Mouse (Mus musculus) neural tube, embryonic 11.5 days (tissue): ENCODE results near the gene Rassf3. TPM values are rescaled to one million over a fixed set of nuclear protein-coding genes. Genes with fewer than 3 reads are reported as not detected.
A peak's percentile ranks its signal among the peaks of the same experiment; 100 is the strongest.

Source experiments
- ATAC-seq: fragments of 200-750 bp; cut with Nextera tagmentation; 2 replicates; pipeline ENCODE4 v1.8.0; 2017; ENCODE audit warnings: moderate number of reproducible peaks, mild to moderate bottlenecking, moderate TSS enrichment, moderate library complexity; ENCODE audit not compliant: insufficient read depth, low FRiP score, low TSS enrichment
- DNase-seq: peaks from one replicate; pipeline ENCODE4 v3.0.0-alpha.2; 2015; ENCODE audit warnings: low spot score
- H3K27ac ChIP-seq: fragments of 300-500 bp; sonication (generic); 2 replicates; pipeline ENCODE4 v1.5.1; 2014; ENCODE audit warnings: low read depth, mild to moderate bottlenecking, low read length
- H3K27me3 ChIP-seq: fragments of 300-500 bp; sonication (generic); 2 replicates; pipeline ENCODE4 v1.6.1; 2014; ENCODE audit warnings: mild to moderate bottlenecking, low read length, mixed read lengths; ENCODE audit not compliant: control insufficient read depth, insufficient read depth
- H3K36me3 ChIP-seq: fragments of 300-500 bp; sonication (generic); 2 replicates; pipeline ENCODE4 v1.6.1; 2014; ENCODE audit warnings: mild to moderate bottlenecking, low read length, moderate library complexity, mixed read lengths; ENCODE audit not compliant: control insufficient read depth, insufficient read depth
- H3K4me1 ChIP-seq: fragments of 300-500 bp; sonication (generic); 2 replicates; pipeline ENCODE4 v1.6.1; 2014; ENCODE audit warnings: low read length, mixed read lengths; ENCODE audit not compliant: control insufficient read depth, insufficient read depth
- H3K4me2 ChIP-seq: fragments of 300-500 bp; sonication (generic); 2 replicates; pipeline ENCODE4 v1.6.1; 2014; ENCODE audit warnings: low read depth, mild to moderate bottlenecking, moderate library complexity
- H3K4me3 ChIP-seq: fragments of 300-500 bp; sonication (generic); 2 replicates; pipeline ENCODE4 v1.5.1; 2014; ENCODE audit warnings: low read depth, low read length
- H3K9ac ChIP-seq: fragments of 300-500 bp; sonication (generic); 2 replicates; pipeline ENCODE4 v1.6.1; 2014; ENCODE audit warnings: mild to moderate bottlenecking, low read length
- H3K9me3 ChIP-seq: fragments of 300-500 bp; sonication (generic); 2 replicates; pipeline ENCODE4 v1.6.1; 2016; ENCODE audit warnings: low read length; ENCODE audit not compliant: control insufficient read depth
- WGBS: fragments of 180-500 bp; shearing (Covaris S2); extraction: QIAGEN DNeasy Blood & Tissue Kit; methylation state at CpG from one replicate; pipeline ENCODE4 v1.1.7; 2014; 5-methylcytosine and 5-hydroxymethylcytosine counted together
- polyA plus RNA-seq: library from polyadenylated mRNA; unstranded; fragments of >200 nt; fragmentation: Nextera tagmentation; extraction: Ambion mirVana; gene quantifications from 2 replicates; pipeline ENCODE4 v1.2.1, GENCODE M21; 2014

Gene Rassf3
- polyA plus RNA-seq, 1 experiment from 2014 or later, result 10.9 TPM

GRCm38 (mm10) chr10:121432635-121433280 is 43.4 kb downstream of the Rassf3 start:
- Histone ChIP-seq H3K9me3 (no peaks in the 10 kb centered on the region), H3K4me1 (peaks cover 15% of the 10 kb centered on the region), H3K4me3 (no peak overlapping the region), H3K9ac (no peak overlapping the region), H3K36me3 (no peaks in the 10 kb centered on the region), H3K27me3 (no peaks in the 10 kb centered on the region), H3K4me2 (no peak overlapping the region), H3K27ac (no peak overlapping the region)
- DNase-seq (no peak), ATAC-seq (no peak)
- WGBS, result 46% methylated on average over 16 of the region's 16 CpGs

GRCm38 (mm10) chr10:121432041-121432634 is 44.0 kb downstream of the Rassf3 start:
- H3K27ac ChIP-seq, result no peak overlapping the region
- no peak overlapping the region for H3K4me3 ChIP-seq
- H3K4me2 ChIP-seq, result no peak overlapping the region
- no peak overlapping the region for H3K9ac ChIP-seq
- H3K4me1 ChIP-seq, result peaks cover 15% of the 10 kb centered on the region
- no peaks in the 10 kb centered on the region for H3K27me3 ChIP-seq
- DNase-seq (no peak), ATAC-seq (no peak)
- H3K9me3 ChIP-seq, result no peaks in the 10 kb centered on the region
- no peaks in the 10 kb centered on the region for H3K36me3 ChIP-seq
- 63% methylated on average over 12 of the region's 12 CpGs for WGBS

DNA sequence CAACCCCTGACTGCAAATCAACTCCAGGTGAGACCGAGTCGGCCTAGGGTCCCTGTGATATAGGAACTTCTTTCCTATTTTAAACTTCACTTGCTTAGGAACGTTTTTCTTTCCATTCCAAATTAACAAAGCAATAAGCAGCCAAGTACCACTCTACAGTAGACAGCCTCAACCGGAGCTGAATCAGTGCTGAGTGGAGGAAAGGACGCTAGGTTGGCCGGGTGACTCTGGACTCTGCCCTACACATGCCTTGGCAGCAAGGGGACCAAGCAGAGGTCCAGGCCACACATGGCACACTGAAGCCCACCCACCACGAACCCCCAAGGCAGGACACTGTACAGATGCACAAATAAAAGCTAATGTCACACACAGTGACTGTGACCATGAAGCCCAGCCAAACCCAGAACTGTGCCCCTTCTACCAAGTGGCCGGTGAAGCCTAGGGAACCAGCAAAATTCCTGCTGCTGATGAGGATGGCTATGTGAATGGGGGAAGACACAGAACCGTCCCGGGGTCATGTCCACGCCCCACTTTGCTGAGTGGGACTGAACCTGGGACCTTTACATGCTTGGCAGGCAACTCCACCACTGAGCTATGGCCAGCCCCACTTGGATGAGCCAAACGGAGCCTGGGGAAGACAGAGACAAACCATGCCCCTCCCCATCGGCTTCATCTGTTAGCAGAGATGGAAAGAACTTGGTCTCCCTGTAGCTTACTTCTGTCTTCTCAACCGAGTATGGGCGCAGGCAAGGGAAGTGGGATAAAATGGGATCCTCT is 45.2 kb downstream of the Rassf3 start:
- Histone ChIP-seq H3K27me3 (no peaks in the 10 kb centered on the region), H3K4me3 (no peak overlapping the region), H3K9me3 (no peaks in the 10 kb centered on the region), H3K4me1 (peaks cover 18% of the 10 kb centered on the region), H3K9ac (no peak overlapping the region), H3K4me2 (no peak overlapping the region), H3K27ac (no peak overlapping the region), H3K36me3 (no peaks in the 10 kb centered on the region)
- 77% methylated on average over 15 of the region's 15 CpGs for WGBS
- DNase-seq (no peak), ATAC-seq (no peak)

DNA sequence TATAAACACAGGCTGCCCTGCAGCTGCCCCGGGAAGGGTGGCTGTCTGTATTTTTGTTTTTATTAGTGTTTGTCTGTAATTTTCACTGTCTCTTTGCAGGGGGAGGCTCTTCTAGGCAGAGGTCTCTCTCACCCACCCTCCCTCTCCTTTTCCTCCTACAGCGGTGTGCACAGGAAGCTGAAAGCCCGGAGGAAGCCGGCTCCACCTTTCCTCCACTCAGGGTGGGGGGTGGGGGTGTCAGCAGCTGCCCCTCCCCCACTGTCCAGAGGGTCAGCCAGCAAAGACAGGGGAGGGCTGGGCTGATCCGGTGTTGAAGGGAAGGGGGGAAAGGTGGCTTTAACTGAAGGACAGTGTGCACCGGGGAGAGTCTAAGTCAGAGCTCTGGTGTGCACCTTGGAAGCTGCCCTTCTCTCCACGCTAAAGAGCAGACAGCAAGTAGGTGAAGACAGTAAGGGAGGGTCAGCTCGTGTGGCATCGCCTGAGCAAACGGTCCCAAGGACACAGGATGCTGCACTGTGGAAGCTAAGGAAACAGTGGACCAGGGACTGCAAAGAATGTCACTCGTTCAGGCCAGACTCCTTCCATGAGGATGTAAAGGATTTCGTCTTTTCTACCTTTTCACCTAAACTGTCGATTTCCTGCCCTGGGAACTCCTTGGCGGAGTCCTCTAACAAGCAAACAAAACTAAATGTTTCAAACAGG is 46.0 kb downstream of the Rassf3 start:
- Histone ChIP-seq H3K36me3 (no peaks in the 10 kb centered on the region), H3K4me1 (peaks cover 18% of the 10 kb centered on the region), H3K9ac (0 out of 2 replicates have a peak overlapping the region, but pooled peaks have one; percentile 20), H3K27ac (peak overlapping the region; percentile 53; the same call in 1 of the 2 replicates), H3K9me3 (no peaks in the 10 kb centered on the region), H3K4me2 (0 out of 2 replicates have a peak overlapping the region, but pooled peaks have one; percentile 2), H3K4me3 (no peak overlapping the region), H3K27me3 (no peaks in the 10 kb centered on the region)
- DNase-seq (no peak), ATAC-seq (0 out of 2 replicates have a peak, but pooled peaks have one; percentile 13)
- 33% methylated on average over 14 of the region's 14 CpGs for WGBS

DNA sequence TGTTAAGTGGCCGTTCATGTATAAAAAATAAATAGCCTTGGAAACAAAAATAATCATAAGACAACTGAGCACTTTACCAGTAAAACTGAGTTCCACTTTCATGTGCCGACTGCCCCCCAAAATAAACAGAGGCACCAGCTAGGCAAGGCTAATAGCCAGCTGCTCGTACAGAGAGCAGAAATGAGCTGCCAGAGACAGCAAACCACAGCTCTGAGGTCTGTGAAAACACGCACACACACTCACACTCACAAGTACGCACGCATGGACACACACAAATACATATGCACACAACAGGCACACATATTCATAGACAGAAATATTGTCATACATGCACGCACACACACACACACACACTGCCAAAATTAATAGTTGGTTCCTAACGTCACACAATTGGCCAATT is 46.6 kb downstream of the Rassf3 start:
- no peak overlapping the region for H3K27ac ChIP-seq
- H3K27me3 ChIP-seq, result no peaks in the 10 kb centered on the region
- H3K4me2 ChIP-seq, result no peak overlapping the region
- DNase-seq (no peak), ATAC-seq (no peak)
- H3K9ac ChIP-seq, result no peak overlapping the region
- H3K36me3 ChIP-seq, result no peaks in the 10 kb centered on the region
- peaks cover 18% of the 10 kb centered on the region for H3K4me1 ChIP-seq
- H3K4me3 ChIP-seq, result no peak overlapping the region
- 62% methylated on average over 8 of the region's 8 CpGs for WGBS
- H3K9me3 ChIP-seq, result no peaks in the 10 kb centered on the region

- Histone ChIP-seq H3K9me3 (no peaks in the 10 kb centered on the region), H3K27ac (no peak overlapping the region), H3K4me3 (no peak overlapping the region), H3K36me3 (no peaks in the 10 kb centered on the region), H3K27me3 (no peaks in the 10 kb centered on the region), H3K4me2 (no peak overlapping the region), H3K4me1 (peaks cover 19% of the 10 kb centered on the region), H3K9ac (no peak overlapping the region)
- DNase-seq (no peak), ATAC-seq (no peak)
- WGBS, result 58% methylated on average over 2 of the region's 2 CpGs
Measured at GRCm38 (mm10) chr10:121429089-121429488, 47.1 kb downstream of the Rassf3 start.

DNA sequence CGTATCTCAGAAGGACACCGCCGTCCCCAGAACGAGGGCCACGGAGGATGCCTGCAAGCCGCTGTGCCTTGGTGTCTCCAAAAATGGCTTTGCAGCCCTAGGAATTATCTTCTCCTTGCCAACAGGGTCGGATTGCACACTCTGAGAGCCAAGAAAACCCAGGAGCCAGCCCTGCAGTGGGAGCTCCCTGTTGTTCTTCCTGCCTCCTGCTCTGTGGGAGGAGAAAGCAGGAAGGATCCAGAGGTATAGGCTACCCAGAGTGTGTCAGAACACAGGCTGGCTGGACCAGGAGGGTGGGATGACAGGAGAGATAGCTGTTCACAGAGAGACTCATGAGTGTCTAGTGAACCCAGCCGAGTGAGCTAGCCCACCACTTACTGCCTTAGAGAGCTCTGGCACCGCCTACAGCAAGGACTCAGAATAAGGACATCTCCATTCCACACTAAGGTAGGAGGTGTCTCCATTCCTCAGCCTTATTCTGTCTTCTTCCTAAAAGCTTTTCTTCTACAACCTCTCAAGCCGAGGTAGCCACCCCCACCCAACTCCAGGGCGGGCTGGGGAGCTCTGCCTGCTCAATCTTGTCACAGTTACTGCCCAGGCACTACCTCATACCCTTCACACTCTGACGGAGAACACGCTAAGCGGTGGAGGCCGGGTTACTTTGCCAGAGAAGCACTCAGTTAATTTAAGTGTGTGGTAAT is 48.0 kb downstream of the Rassf3 start:
- no peak overlapping the region for H3K9ac ChIP-seq
- no peaks in the 10 kb centered on the region for H3K9me3 ChIP-seq
- ATAC-seq (no peak), DNase-seq (no peak)
- no peaks in the 10 kb centered on the region for H3K36me3 ChIP-seq
- no peak overlapping the region for H3K4me2 ChIP-seq
- no peak overlapping the region for H3K27ac ChIP-seq
- H3K4me1 ChIP-seq, result peaks cover 20% of the 10 kb centered on the region
- H3K27me3 ChIP-seq, result no peaks in the 10 kb centered on the region
- no peak overlapping the region for H3K4me3 ChIP-seq
- 85% methylated on average over 15 of the region's 15 CpGs for WGBS

- no peak for ATAC-seq
- Histone ChIP-seq H3K9me3 (no peaks in the 10 kb centered on the region), H3K4me1 (peaks cover 19% of the 10 kb centered on the region), H3K27ac (no peak overlapping the region), H3K27me3 (no peaks in the 10 kb centered on the region), H3K4me3 (no peak overlapping the region), H3K9ac (no peak overlapping the region), H3K4me2 (no peak overlapping the region), H3K36me3 (no peaks in the 10 kb centered on the region)
- 56% methylated on average over 5 of the region's 5 CpGs for WGBS
- DNase-seq, result no peak
Measured at GRCm38 (mm10) chr10:121427136-121427535, 49.0 kb downstream of the Rassf3 start.
